Mouse (Mus musculus): ENCODE results near the gene Pifo. TPM values are rescaled to one million over a fixed set of nuclear protein-coding genes. Genes with fewer than 3 reads are reported as not detected.

The Pifo gene
- polyA plus RNA-seq (2012; rRNA removed) (not detected in 2 replicates), polyA plus RNA-seq (2014; fragmentation: Nextera tagmentation; extraction: Ambion mirVana) (not detected in 2 replicates)

DNA sequence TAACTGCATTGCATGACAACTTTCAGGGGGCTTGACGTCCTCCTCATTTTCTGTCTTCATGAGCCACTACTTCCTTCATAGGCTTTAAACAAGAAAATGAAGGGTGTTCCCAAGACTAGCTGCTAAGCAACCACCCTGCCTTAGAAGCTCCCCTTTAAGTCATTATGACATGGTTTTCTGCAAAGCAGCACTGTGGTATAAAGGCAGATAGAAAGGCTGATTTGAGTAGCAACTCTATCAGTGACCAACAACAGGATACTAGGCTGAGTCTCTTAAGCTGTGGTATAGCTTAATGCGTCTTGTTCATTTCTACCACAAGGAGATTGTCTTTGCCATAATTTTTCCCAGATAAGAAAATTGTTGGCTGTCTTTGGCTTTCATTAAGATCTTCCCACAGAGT is at the start of gene Pifo:
Gene Pifo, minus strand, starts transcription at position 101 of the 400 bp plus-strand sequence.
- H3K9ac ChIP-seq (replicated peaks), result no peak within 1 kb of the TSS
- no peak within 1 kb of the TSS for H3K27ac ChIP-seq
- H3K27me3 ChIP-seq (ENCODE audit: control insufficient read depth, insufficient read depth, low read length), result no peaks in the 10 kb centered on the region
- H3K4me3 ChIP-seq (ENCODE audit: insufficient read depth in 1 of 2, low read depth in 2 of 2, low read length in 2 of 2), result no peak within 1 kb of the TSS
- 60% methylated on average over 2 of the region's 2 CpGs for WGBS (ENCODE audit: insufficient replicate concordance)
- no peak within 1 kb of the TSS for H3K4me2 ChIP-seq (ENCODE audit: low read depth)
- H3K9me3 ChIP-seq (ENCODE audit: control insufficient read depth, low read length), result no peaks in the 10 kb centered on the region
- no peaks in the 10 kb centered on the region for H3K36me3 ChIP-seq (replicated peaks; ENCODE audit: control insufficient read depth, insufficient read depth, low read depth)
- DNase-seq (ENCODE audit: low read depth in 3 of 3, low spot score in 3 of 3) (no peak), ATAC-seq (ENCODE audit: insufficient read depth) (no peak)
- TF ChIP-seq EP300 (IDR thresholded peaks at IDR 0.05; ENCODE audit: low read depth), result no peak
- no peak for TF ChIP-seq CTCF (IDR thresholded peaks at IDR 0.05; ENCODE audit: low read depth)
- no peaks in the 10 kb centered on the region for H3K4me1 ChIP-seq (replicated peaks; ENCODE audit: control insufficient read depth in 2 of 2, insufficient read depth in 2 of 2, low read length in 1 of 2)

DNA sequence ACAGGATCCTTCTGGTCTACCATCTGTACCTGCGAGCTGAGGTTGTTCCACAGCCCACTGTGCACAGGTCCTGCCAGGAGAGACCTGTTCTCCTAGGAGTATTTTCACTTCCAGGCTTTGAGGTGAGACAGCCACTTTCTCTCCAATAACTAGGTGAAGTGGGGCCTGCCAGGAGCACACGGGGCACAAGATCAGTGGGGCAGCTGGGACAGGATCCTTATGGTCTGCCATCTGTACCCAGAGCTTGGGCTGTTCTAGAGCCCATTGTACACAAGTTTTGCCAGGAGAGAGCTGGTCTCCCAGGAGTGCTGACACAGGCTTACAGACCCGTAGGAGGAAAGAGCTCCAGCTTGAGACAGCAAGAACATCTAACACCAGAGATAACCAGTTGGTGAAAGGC is 43.5 kb upstream of the Pifo start:
- 44% methylated on average over 3 of the region's 3 CpGs for WGBS (ENCODE audit: insufficient replicate concordance)
- H3K4me2 ChIP-seq (ENCODE audit: low read depth), result no peak overlapping the region
- no peak for ATAC-seq (ENCODE audit: insufficient read depth)

DNA sequence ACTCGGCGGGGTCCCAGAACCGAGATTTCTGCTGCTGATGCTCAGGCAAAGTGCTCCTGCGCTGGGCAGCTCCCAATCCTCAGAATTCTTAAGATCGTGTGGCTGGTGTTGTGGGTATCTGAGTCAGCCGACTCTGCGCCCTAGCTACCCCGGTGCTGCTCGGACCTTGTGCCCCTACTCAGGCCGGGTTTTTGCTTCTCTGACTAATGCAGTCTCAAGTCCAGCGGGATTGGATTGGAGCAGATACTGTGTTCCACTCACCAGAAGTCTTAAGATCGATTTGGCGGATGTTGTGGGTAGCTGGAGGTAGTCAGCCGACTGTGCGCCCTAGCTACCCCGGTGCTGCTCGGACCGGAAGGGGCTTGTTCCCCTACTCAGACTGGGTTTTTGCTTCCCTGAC is 37.5 kb upstream of the Pifo start:
- no peaks in the 10 kb centered on the region for H3K4me1 ChIP-seq (replicated peaks; ENCODE audit: control insufficient read depth in 2 of 2, insufficient read depth in 2 of 2, low read length in 1 of 2)
- H3K4me2 ChIP-seq (ENCODE audit: low read depth), result no peak overlapping the region
- no peak overlapping the region for H3K9ac ChIP-seq (replicated peaks)
- no peaks in the 10 kb centered on the region for H3K9me3 ChIP-seq (ENCODE audit: control insufficient read depth, low read length)
- TF ChIP-seq EP300 (IDR thresholded peaks at IDR 0.05; ENCODE audit: low read depth) (no peak), CTCF (IDR thresholded peaks at IDR 0.05; ENCODE audit: low read depth) (no peak)
- WGBS (ENCODE audit: insufficient replicate concordance), result 48% methylated on average over 18 of the region's 18 CpGs
- no peak for ATAC-seq (ENCODE audit: insufficient read depth)
- no peaks in the 10 kb centered on the region for H3K36me3 ChIP-seq (replicated peaks; ENCODE audit: control insufficient read depth, insufficient read depth, low read depth)
- H3K27ac ChIP-seq, result no peak overlapping the region
- DNase-seq (ENCODE audit: low read depth in 3 of 3, low spot score in 3 of 3), result no peak
- no peaks in the 10 kb centered on the region for H3K27me3 ChIP-seq (ENCODE audit: control insufficient read depth, insufficient read depth, low read length)
- H3K4me3 ChIP-seq (ENCODE audit: insufficient read depth in 1 of 2, low read depth in 2 of 2, low read length in 2 of 2), result no peak overlapping the region

More for the DNA sequence above, 43.5 kb upstream of the Pifo start:
- H3K4me1 ChIP-seq (replicated peaks; ENCODE audit: control insufficient read depth in 2 of 2, insufficient read depth in 2 of 2, low read length in 1 of 2), result no peaks in the 10 kb centered on the region
- no peak for TF ChIP-seq CTCF (IDR thresholded peaks at IDR 0.05; ENCODE audit: low read depth)
- TF ChIP-seq EP300 (IDR thresholded peaks at IDR 0.05; ENCODE audit: low read depth), result no peak
- no peak for DNase-seq (ENCODE audit: low read depth in 3 of 3, low spot score in 3 of 3)
- no peaks in the 10 kb centered on the region for H3K27me3 ChIP-seq (ENCODE audit: control insufficient read depth, insufficient read depth, low read length)
- H3K9me3 ChIP-seq (ENCODE audit: control insufficient read depth, low read length), result no peaks in the 10 kb centered on the region
- no peak overlapping the region for H3K4me3 ChIP-seq (ENCODE audit: insufficient read depth in 1 of 2, low read depth in 2 of 2, low read length in 2 of 2)
- H3K27ac ChIP-seq, result no peak overlapping the region
- H3K36me3 ChIP-seq (replicated peaks; ENCODE audit: control insufficient read depth, insufficient read depth, low read depth), result no peaks in the 10 kb centered on the region
- no peak overlapping the region for H3K9ac ChIP-seq (replicated peaks)

DNA sequence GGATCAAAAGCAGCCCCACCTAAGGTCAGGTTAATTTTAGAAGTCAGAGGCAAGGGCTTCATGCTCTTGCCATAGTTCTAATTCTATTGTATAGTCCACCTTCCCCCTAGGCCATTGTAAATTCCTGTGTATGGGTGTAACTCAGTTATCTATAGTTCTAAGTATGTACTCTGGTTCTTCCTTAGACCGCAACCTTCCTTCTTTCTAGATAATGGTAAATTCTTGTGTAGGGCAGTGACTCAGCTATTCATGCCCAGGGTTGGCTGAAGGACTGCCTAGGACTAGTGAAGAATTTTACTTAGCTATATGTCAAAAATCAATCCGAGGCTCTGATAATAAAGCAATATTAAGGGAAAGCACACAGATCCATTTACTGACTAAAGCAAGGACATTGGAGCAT is 25.9 kb upstream of the Pifo start:
- 54% methylated on average over 2 of the region's 2 CpGs for WGBS (ENCODE audit: insufficient replicate concordance)
- H3K4me1 ChIP-seq (replicated peaks; ENCODE audit: control insufficient read depth in 2 of 2, insufficient read depth in 2 of 2, low read length in 1 of 2), result no peaks in the 10 kb centered on the region
- no peak overlapping the region for H3K4me2 ChIP-seq (ENCODE audit: low read depth)
- no peak overlapping the region for H3K27ac ChIP-seq
- H3K27me3 ChIP-seq (ENCODE audit: control insufficient read depth, insufficient read depth, low read length), result no peaks in the 10 kb centered on the region
- TF ChIP-seq CTCF (IDR thresholded peaks at IDR 0.05; ENCODE audit: low read depth) (no peak), EP300 (IDR thresholded peaks at IDR 0.05; ENCODE audit: low read depth) (no peak)
- no peak overlapping the region for H3K9ac ChIP-seq (replicated peaks)
- H3K9me3 ChIP-seq (ENCODE audit: control insufficient read depth, low read length), result no peaks in the 10 kb centered on the region
- H3K36me3 ChIP-seq (replicated peaks; ENCODE audit: control insufficient read depth, insufficient read depth, low read depth), result no peaks in the 10 kb centered on the region
- no peak overlapping the region for H3K4me3 ChIP-seq (ENCODE audit: insufficient read depth in 1 of 2, low read depth in 2 of 2, low read length in 2 of 2)
- DNase-seq (ENCODE audit: low read depth in 3 of 3, low spot score in 3 of 3) (no peak), ATAC-seq (ENCODE audit: insufficient read depth) (no peak)

DNA sequence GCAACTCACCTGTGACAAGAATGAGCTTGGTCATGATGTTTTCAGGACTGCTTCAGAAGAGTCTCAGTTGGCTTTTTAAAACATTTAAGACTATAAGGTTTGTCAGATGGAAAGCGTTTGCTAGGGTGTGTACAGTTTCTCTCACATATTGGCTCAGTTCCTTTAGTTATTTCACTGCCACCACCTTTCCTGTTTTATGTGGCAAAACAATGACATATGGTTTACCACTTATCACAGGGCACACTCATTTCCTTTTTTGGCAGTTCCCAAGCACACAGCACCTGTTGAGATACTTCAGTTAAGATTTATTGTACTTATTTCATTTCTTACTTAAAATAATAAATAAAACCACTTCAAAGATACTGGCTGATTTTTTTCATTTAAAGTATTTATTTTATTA is 18.3 kb upstream of the Pifo start, which contains the start of gene Chil5:
Gene Chil5, minus strand, starts transcription at position 34 of the 400 bp plus-strand sequence.
- Histone ChIP-seq H3K4me1 (replicated peaks; ENCODE audit: control insufficient read depth in 2 of 2, insufficient read depth in 2 of 2, low read length in 1 of 2) (no peaks in the 10 kb centered on the region), H3K9me3 (ENCODE audit: control insufficient read depth, low read length) (no peaks in the 10 kb centered on the region), H3K36me3 (replicated peaks; ENCODE audit: control insufficient read depth, insufficient read depth, low read depth) (no peaks in the 10 kb centered on the region), H3K9ac (replicated peaks) (no peak within 1 kb of the TSS), H3K4me3 (ENCODE audit: insufficient read depth in 1 of 2, low read depth in 2 of 2, low read length in 2 of 2) (no peak within 1 kb of the TSS), H3K27ac (no peak within 1 kb of the TSS), H3K27me3 (ENCODE audit: control insufficient read depth, insufficient read depth, low read length) (no peaks in the 10 kb centered on the region), H3K4me2 (ENCODE audit: low read depth) (no peak within 1 kb of the TSS)
- TF ChIP-seq CTCF (IDR thresholded peaks at IDR 0.05; ENCODE audit: low read depth) (no peak), EP300 (IDR thresholded peaks at IDR 0.05; ENCODE audit: low read depth) (no peak)
- ATAC-seq (ENCODE audit: insufficient read depth) (no peak), DNase-seq (ENCODE audit: low read depth in 3 of 3, low spot score in 3 of 3) (no peak)
- 37% methylated on average over 1 of the region's 1 CpGs for WGBS (ENCODE audit: insufficient replicate concordance)

Measured in liver, embryonic 14.5 days (tissue).